Mouse (Mus musculus) heart, postnatal 0 days (tissue): ENCODE data around the gene Gps1.
"Not testable (repeated sequence)": the region's sequence is repeated elsewhere in the genome, so short reads cannot be mapped to it uniquely, and the experiment has no call there.

ENCODE experiments used
- CTCF ChIP-seq: IDR thresholded peaks from 2 replicates; pipeline ENCODE4 v1.5.1; 2016; ENCODE audit warnings: antibody characterized with exemption, control low read depth, low read depth
- EP300 ChIP-seq: IDR thresholded peaks from 2 replicates; pipeline ENCODE4 v1.6.1; 2016; ENCODE audit warnings: antibody characterized with exemption, low read depth

DNA sequence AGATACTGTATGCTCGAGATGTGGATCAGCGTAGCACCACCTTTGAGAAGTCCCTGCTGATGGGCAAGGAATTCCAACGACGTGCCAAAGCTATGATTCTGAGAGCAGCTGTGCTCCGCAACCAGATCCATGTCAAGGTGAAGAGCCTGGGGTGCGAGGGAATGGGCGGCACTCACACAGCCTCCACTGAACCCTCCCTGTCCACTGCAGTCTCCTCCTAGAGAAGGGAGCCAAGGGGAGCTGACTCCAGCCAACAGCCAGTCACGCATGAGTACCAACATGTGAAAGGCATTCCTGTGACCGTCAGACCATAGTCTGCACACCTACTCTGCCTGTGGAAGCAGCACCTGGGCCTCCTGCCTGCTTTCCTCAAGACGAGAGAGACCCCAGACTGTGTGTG lies 4.4 kb downstream of the Gps1 start:
- TF ChIP-seq CTCF, EP300: not testable (repeated sequence)
